Mouse (Mus musculus) cerebellum, adult 2 months (tissue): ENCODE data around the gene Dnaaf1. TPM values are rescaled to one million over a fixed set of nuclear protein-coding genes. Genes with fewer than 3 reads are reported as not detected.
A peak's percentile ranks its signal among the peaks of the same experiment; 100 is the strongest.

ENCODE experiments used
- DNase-seq, 2 experiments: peaks; one replicate each; pipeline ENCODE4 v3.0.0; 2021
- H3K27ac ChIP-seq: fragments of 200-500 bp; 2 replicates; pipeline ENCODE4 v1.5.1; 2012; ENCODE audit warnings: low read length, control low read depth, inconsistent platforms; ENCODE audit not compliant: insufficient read depth
- H3K27me3 ChIP-seq: fragments of 200-500 bp; 2 replicates; pipeline ENCODE4 v1.6.1; 2012; ENCODE audit warnings: inconsistent platforms, mild to moderate bottlenecking, low read length, moderate library complexity; ENCODE audit not compliant: control insufficient read depth, insufficient read depth
- H3K4me1 ChIP-seq: fragments of 200-500 bp; 2 replicates; pipeline ENCODE4 v1.6.1; 2011; ENCODE audit warnings: low read length; ENCODE audit not compliant: control insufficient read depth, insufficient read depth
- H3K4me3 ChIP-seq: fragments of 200-500 bp; replicated peaks from 2 replicates; pipeline ENCODE3; 2011; ENCODE audit warnings: mild to moderate bottlenecking, low read depth, low read length, control low read depth; ENCODE audit not compliant: insufficient read depth
- CTCF ChIP-seq: fragments of 200-500 bp; IDR thresholded peaks from 2 replicates; pipeline ENCODE4 v1.5.1; 2011; ENCODE audit warnings: low read depth, mild to moderate bottlenecking, control low read depth, low read length, moderate library complexity, borderline replicate concordance; ENCODE audit not compliant: insufficient read depth
- POLR2A ChIP-seq: fragments of 200-500 bp; IDR thresholded peaks from 2 replicates; pipeline ENCODE4 v1.6.1; 2011; ENCODE audit warnings: low read length, control low read depth, borderline replicate concordance; ENCODE audit not compliant: insufficient read depth
- WGBS: fragments of 180-500 bp; shearing (Covaris S2); methylation state at CpG from one replicate; pipeline ENCODE4 v1.1.7; 2018; 5-methylcytosine and 5-hydroxymethylcytosine counted together
- polyA plus RNA-seq: library from polyadenylated mRNA; depleted of rRNA; stranded (reverse); fragments of >200 nt; gene quantifications from 2 replicates; pipeline ENCODE4 v1.2.3, GENCODE M21; 2012; rRNA removed

Dnaaf1 gene
- polyA plus RNA-seq, 1 experiment, result 0.20 TPM

DNA sequence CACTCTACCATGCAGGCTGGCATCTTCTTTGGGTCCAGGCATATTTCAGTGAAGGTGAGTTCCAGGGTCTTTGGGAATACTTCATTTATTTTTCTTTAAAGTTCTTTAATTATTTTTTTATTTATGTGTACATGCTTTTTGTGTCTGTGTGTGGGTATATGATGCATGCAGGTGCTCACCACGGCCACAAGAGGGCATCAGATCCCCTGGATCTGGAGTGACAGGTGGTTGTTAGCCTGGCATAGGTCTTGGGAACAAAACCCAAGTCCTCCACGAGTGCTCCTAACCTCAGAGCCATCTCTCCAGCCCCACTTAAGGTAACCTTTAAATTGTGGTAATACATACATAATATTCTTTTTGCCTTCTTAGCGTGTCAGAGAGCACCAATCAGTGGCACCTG is 71.2 kb downstream of the Dnaaf1 start:
- Histone ChIP-seq H3K27me3 (no peaks in the 10 kb centered on the region; the same call in 1 of the 2 replicates), H3K4me1 (no peaks in the 10 kb centered on the region), H3K27ac (no peak overlapping the region), H3K4me3 (no peak overlapping the region)
- no peak for DNase-seq
- 72% methylated on average over 3 of the region's 3 CpGs for WGBS
- TF ChIP-seq CTCF, result peak; percentile 1; the same call in 1 of the 2 replicates
- no peak for TF ChIP-seq POLR2A

- Histone ChIP-seq H3K4me1 (no peaks in the 10 kb centered on the region), H3K27ac (no peak overlapping the region), H3K27me3 (no peaks in the 10 kb centered on the region; the same call in 1 of the 2 replicates), H3K4me3 (no peak overlapping the region)
- no peak for DNase-seq
- TF ChIP-seq POLR2A (no peak), CTCF (no peak)
- 82% methylated on average over 7 of the region's 7 CpGs for WGBS
Observed at GRCm38 (mm10) chr8:119646846-119647245, 71.8 kb downstream of the Dnaaf1 start.

Other genes with a start within 250 kb of the Dnaaf1 start
- 323 and 343 TPM in 2 replicates for gene Hsbp1, start 230.7 kb upstream of the Dnaaf1 start, polyA plus RNA-seq
- gene Mlycd, start 180.4 kb upstream of the Dnaaf1 start, polyA plus RNA-seq, result 30.5 and 31.6 TPM in 2 replicates
- 0.84 and 0.93 TPM in 2 replicates for gene Osgin1, start 141.1 kb upstream of the Dnaaf1 start, polyA plus RNA-seq
- gene Necab2, start 128.5 kb upstream of the Dnaaf1 start, polyA plus RNA-seq, result 17.0 and 26.6 TPM in 2 replicates
- gene Slc38a8, start 73.5 kb upstream of the Dnaaf1 start, polyA plus RNA-seq, result 0.29 and 0.30 TPM in 2 replicates
- gene Mbtps1, start 16.5 kb upstream of the Dnaaf1 start, polyA plus RNA-seq, result 81.6 and 89.4 TPM in 2 replicates
- gene Hsdl1, start 52 bp upstream of the Dnaaf1 start, polyA plus RNA-seq, result 42.4 and 45.0 TPM in 2 replicates
- 14.2 and 14.6 TPM in 2 replicates for gene Taf1c, start 30.0 kb downstream of the Dnaaf1 start, polyA plus RNA-seq
- gene Adad2, start 37.5 kb downstream of the Dnaaf1 start, polyA plus RNA-seq, result 0.11 TPM in 2 replicates
- 92.6 and 99.0 TPM in 2 replicates for gene Kcng4, start 60.4 kb downstream of the Dnaaf1 start, polyA plus RNA-seq
- 18.9 and 19.3 TPM in 2 replicates for gene Wfdc1, start 91.1 kb downstream of the Dnaaf1 start, polyA plus RNA-seq
- gene Atp2c2, start 124.8 kb downstream of the Dnaaf1 start, polyA plus RNA-seq, result 0.28 and 0.35 TPM in 2 replicates
- 10.8 and 11.0 TPM in 2 replicates for gene Tldc1, start 203.2 kb downstream of the Dnaaf1 start, polyA plus RNA-seq